Mouse (Mus musculus) CH12.LX (cell line): ENCODE data around the gene Gm44965. TPM values are rescaled to one million over a fixed set of nuclear protein-coding genes. Genes with fewer than 3 reads are reported as not detected.

Experiments
- DNase-seq: peaks from one replicate; pipeline ENCODE4 v3.0.0-alpha.2; 2013; ENCODE audit errors: extremely low read depth
- H3K27ac ChIP-seq: 2 replicates; pipeline ENCODE4 v1.5.1; 2012; ENCODE audit warnings: low read depth, mild to moderate bottlenecking, control low read depth, moderate library complexity; ENCODE audit not compliant: insufficient read depth
- H3K27me3 ChIP-seq: replicated peaks from 2 replicates; pipeline ENCODE3; 2012; ENCODE audit warnings: inconsistent platforms
- H3K36me3 ChIP-seq, 2 experiments: replicated peaks in 1 of 2; 2 replicates each; pipeline versions ENCODE3 to v1.6.1; 2012; ENCODE audit warnings: inconsistent platforms in 1 of 2, low read length in 1 of 2, mild to moderate bottlenecking in 1 of 2, mixed read lengths in 1 of 2, moderate library complexity in 1 of 2; ENCODE audit not compliant: control insufficient read depth in 1 of 2, insufficient read depth in 1 of 2
- H3K4me1 ChIP-seq, 2 experiments: 2 replicates each; pipeline ENCODE4 v1.6.1; 2012; ENCODE audit warnings: inconsistent platforms in 1 of 2, moderate library complexity in 1 of 2; ENCODE audit not compliant: insufficient read depth in 2 of 2, control insufficient read depth in 1 of 2
- H3K4me2 ChIP-seq: 2 replicates; pipeline ENCODE4 v1.6.1; 2012; ENCODE audit warnings: low read depth, mild to moderate bottlenecking, control low read depth; ENCODE audit not compliant: poor library complexity, insufficient read depth, severe bottlenecking
- H3K4me3 ChIP-seq, 3 experiments: fragments of 150-350 bp in 1 of 3; sonication (generic) in 1 of 3; replicated peaks in 1 of 3; 2 replicates each; pipeline versions ENCODE3 to v1.5.1; 2011 to 2012; ENCODE audit warnings: low read depth in 2 of 3, low read length in 2 of 3, mild to moderate bottlenecking in 2 of 3, moderate library complexity in 2 of 3, control low read depth in 1 of 3, improper control_type of control experiment in 1 of 3, inconsistent platforms in 1 of 3, mixed read lengths in 1 of 3; ENCODE audit not compliant: poor library complexity in 1 of 3
- H3K79me2 ChIP-seq: replicated peaks from 2 replicates; pipeline ENCODE4 v1.6.1; 2012; ENCODE audit warnings: mild to moderate bottlenecking, moderate library complexity; ENCODE audit not compliant: control insufficient read depth, poor library complexity, insufficient read depth, severe bottlenecking; ENCODE audit errors: extremely low read depth
- H3K9ac ChIP-seq: 2 replicates; pipeline ENCODE4 v1.6.1; 2012; ENCODE audit warnings: low read depth, mild to moderate bottlenecking, control low read depth, moderate library complexity; ENCODE audit not compliant: insufficient read depth
- H3K9me3 ChIP-seq: replicated peaks from 2 replicates; pipeline ENCODE3; 2012; ENCODE audit warnings: low read length, inconsistent platforms, mixed read lengths
- BHLHE40 ChIP-seq: IDR thresholded peaks from 2 replicates; pipeline ENCODE4 v1.6.1; 2011; ENCODE audit warnings: mild to moderate bottlenecking, low read depth, low read length, improper control_type of control experiment
- CHD1 ChIP-seq: IDR thresholded peaks from 2 replicates; pipeline ENCODE4 v1.6.1; 2012; ENCODE audit warnings: low read depth, low read length, improper control_type of control experiment, inconsistent platforms
- CTCF ChIP-seq, 2 experiments: IDR thresholded peaks in 1 of 2; conservative IDR thresholded peaks in 1 of 2; 2 replicates each; pipeline ENCODE4 v1.5.1; 2011 to 2012; ENCODE audit warnings: low read depth in 2 of 2, low read length in 2 of 2, improper control_type of control experiment in 1 of 2, inconsistent platforms in 1 of 2, mild to moderate bottlenecking in 1 of 2, moderate library complexity in 1 of 2
- EP300 ChIP-seq: IDR thresholded peaks from 2 replicates; pipeline ENCODE4 v1.6.1; 2011; ENCODE audit warnings: low read length, improper control_type of control experiment
- GABPA ChIP-seq: IDR thresholded peaks from 2 replicates; pipeline ENCODE4 v1.6.1; 2012; ENCODE audit warnings: low read depth, low read length, improper control_type of control experiment, inconsistent platforms; ENCODE audit not compliant: insufficient replicate concordance
- JUND ChIP-seq: conservative IDR thresholded peaks from 2 replicates; pipeline ENCODE4 v1.6.1; 2011; ENCODE audit warnings: low read depth, low read length, improper control_type of control experiment
- KAT2A ChIP-seq: IDR thresholded peaks from 2 replicates; pipeline ENCODE4 v1.6.1; 2012; ENCODE audit warnings: low read length, improper control_type of control experiment, inconsistent platforms; ENCODE audit not compliant: insufficient replicate concordance
- MXI1 ChIP-seq: IDR thresholded peaks from 2 replicates; pipeline ENCODE4 v1.6.1; 2011; ENCODE audit warnings: mild to moderate bottlenecking, low read depth, low read length, improper control_type of control experiment
- RCOR1 ChIP-seq: conservative IDR thresholded peaks from 2 replicates; pipeline ENCODE4 v1.6.1; 2012; ENCODE audit warnings: low read depth, mild to moderate bottlenecking, inconsistent platforms, low read length, improper control_type of control experiment
- SIN3A ChIP-seq: IDR thresholded peaks from 2 replicates; pipeline ENCODE4 v1.6.1; 2012; ENCODE audit warnings: low read length, improper control_type of control experiment, inconsistent platforms
- TBP ChIP-seq: conservative IDR thresholded peaks from 2 replicates; pipeline ENCODE4 v1.6.1; 2011; ENCODE audit warnings: low read depth, low read length, improper control_type of control experiment
- TCF12 ChIP-seq: IDR thresholded peaks from 2 replicates; pipeline ENCODE4 v1.6.1; 2014; ENCODE audit warnings: low read depth, mild to moderate bottlenecking, inconsistent platforms, low read length, improper control_type of control experiment
- USF2 ChIP-seq: conservative IDR thresholded peaks from 2 replicates; pipeline ENCODE4 v1.6.1; 2011; ENCODE audit warnings: low read depth, low read length, improper control_type of control experiment
- ZKSCAN1 ChIP-seq: IDR thresholded peaks from 2 replicates; pipeline ENCODE4 v1.6.1; 2012; ENCODE audit warnings: low read depth, inconsistent platforms, low read length, improper control_type of control experiment, borderline replicate concordance
- ZMIZ1 ChIP-seq: IDR thresholded peaks from 2 replicates; pipeline ENCODE4 v1.6.1; 2012; ENCODE audit warnings: low read depth, mild to moderate bottlenecking, inconsistent platforms, low read length, improper control_type of control experiment
- dilution Hi-C: fragments of 300-500 bp; cut with MboI; formaldehyde crosslinking; loops from 2 replicates; pipeline ENCODE4 v1.14.3; 2020; ENCODE audit warnings: low sequenced_read_pairs; ENCODE audit not compliant: extremely low pct_unique_long_range_greater_than_20kb, extremely low pct_ligation_motif_present
- in situ Hi-C: fragments of 300-500 bp; cut with MboI; formaldehyde crosslinking; loops from 3 replicates; pipeline ENCODE4 v1.14.3; 2019; ENCODE audit warnings: low sequenced_read_pairs, low pct_ligation_motif_present, low pct_unique_long_range_greater_than_20kb, mixed read lengths
- polyA plus RNA-seq: library from polyadenylated mRNA; unstranded; fragments of >175 nt; gene quantifications from 2 replicates; pipeline ENCODE4 v1.2.1, GENCODE M21; 2012; ENCODE audit warnings: low read depth; ENCODE audit not compliant: insufficient read length
- total RNA-seq, 2 experiments: library from RNA; depleted of rRNA; stranded (reverse); fragments of 300-350 nt in 1 of 2; fragments of >200 nt in 1 of 2; gene quantifications; 2 replicates each; pipeline ENCODE4 v1.2.3; 2012 to 2014

Gene Gm44965
- total and polyA plus RNA-seq, 3 experiments: not detected

DNA sequence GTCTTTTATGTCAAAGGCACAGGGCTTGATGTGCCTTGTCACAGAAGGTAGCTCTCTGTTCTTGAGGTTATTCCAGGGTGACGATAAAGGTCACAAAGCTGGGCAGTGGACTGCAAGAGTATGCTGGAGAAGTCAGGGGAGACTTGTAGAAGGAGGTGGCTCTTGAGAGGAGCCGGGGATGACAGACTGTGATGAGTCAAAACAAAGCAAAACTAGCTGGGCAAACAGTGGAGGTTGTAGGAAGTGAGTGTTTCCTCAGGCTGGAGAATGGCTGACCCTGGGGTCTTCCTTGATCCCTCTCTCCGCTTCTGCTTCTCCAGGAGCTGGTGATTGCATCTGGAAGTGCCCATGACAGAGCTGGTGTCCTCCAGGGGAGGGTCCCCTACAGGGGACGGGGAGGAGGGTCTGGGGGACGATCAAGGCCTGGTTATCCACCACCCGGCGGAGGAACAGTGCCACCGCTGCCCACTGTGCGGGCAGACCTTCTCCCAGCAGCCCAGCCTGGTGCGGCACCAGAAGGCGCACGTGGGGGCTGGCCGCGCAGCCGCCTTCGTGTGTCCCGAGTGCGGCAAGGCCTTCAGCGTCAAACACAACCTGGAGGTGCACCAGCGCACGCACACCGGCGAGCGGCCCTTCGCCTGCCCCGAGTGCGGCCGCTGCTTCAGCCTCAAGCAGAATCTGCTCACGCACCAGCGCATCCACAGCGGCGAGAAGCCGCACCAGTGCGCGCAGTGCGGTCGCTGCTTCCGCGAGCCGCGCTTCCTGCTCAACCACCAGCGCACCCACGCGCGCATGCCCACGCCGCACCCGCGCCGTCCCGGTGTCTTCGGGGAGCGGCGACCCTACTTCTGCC is 35.3 kb downstream of the Gm44965 start (continued):
- TF ChIP-seq TCF12 (0 out of 2 replicates have a peak, but pooled peaks have one; percentile 12), CTCF (conservative IDR thresholded peaks at IDR 0.05 in 1 of 2, IDR thresholded peaks at IDR 0.05 in 1 of 2; ENCODE audit: low read depth in 2 of 2, low read length in 2 of 2) (no peak), EP300 (no peak), GABPA (no peak)

- peaks cover 7 to 51% of the 10 kb centered on the region in 2 experiments for H3K36me3 ChIP-seq
- H3K4me2 ChIP-seq: peak overlapping the region; percentile 61; the same call in 1 of the 2 replicates
- no peaks in the 10 kb centered on the region for H3K27me3 ChIP-seq
- no peak for DNase-seq
- no peak overlapping the region for H3K27ac ChIP-seq
- no peaks in the 10 kb centered on the region; the same call in 1 of the 2 replicates for H3K79me2 ChIP-seq
- no peaks in the 10 kb centered on the region for H3K9me3 ChIP-seq
- H3K4me3 ChIP-seq: peak overlapping the region in 1 of 3 experiments; percentile 51
- peak overlapping the region; percentile 4; the same call in 1 of the 2 replicates for H3K9ac ChIP-seq
- dilution Hi-C loops (loop anchor here (25.0 kb wide), 1 partner anchor 133 kb away; the partner anchor contains the start of gene Gimap3), in situ Hi-C loops (loop anchor here (5.0 to 25.0 kb wide), 2 partner anchors 72 to 333 kb away; partner anchors contain the start of gene Doxl2)
- TF ChIP-seq TBP (no peak), GABPA (no peak), ZKSCAN1 (no peak)
- H3K4me1 ChIP-seq: peaks cover 0 to 17% of the 10 kb centered on the region in 2 experiments; a peak in 2 of 4 replicates
Observed at GRCm38 (mm10) chr6:48629661-48630034, 35.9 kb downstream of the Gm44965 start.

GRCm38 (mm10) chr6:48630831-48631230 is 37.1 kb downstream of the Gm44965 start:
- no peak for DNase-seq
- Histone ChIP-seq H3K4me3 (no peak overlapping the region), H3K4me1 (peaks cover 0 to 17% of the 10 kb centered on the region in 2 experiments; a peak in 2 of 4 replicates), H3K9me3 (no peaks in the 10 kb centered on the region), H3K79me2 (no peaks in the 10 kb centered on the region; the same call in 1 of the 2 replicates), H3K27ac (no peak overlapping the region), H3K4me2 (no peak overlapping the region), H3K9ac (no peak overlapping the region), H3K36me3 (peaks cover 7 to 47% of the 10 kb centered on the region in 2 experiments), H3K27me3 (no peaks in the 10 kb centered on the region)
- in situ Hi-C loops: loop anchor here (25.0 kb wide), 1 partner anchor 331 kb away; the partner anchor contains the start of gene Doxl2
- TF ChIP-seq JUND (no peak), KAT2A (no peak), TBP (no peak), ZMIZ1 (no peak), RCOR1 (no peak), SIN3A (no peak), CHD1 (no peak), USF2 (no peak), MXI1 (no peak), BHLHE40 (no peak)
- dilution Hi-C loops: loop anchor here (25.0 kb wide), 1 partner anchor 131 kb away; the partner anchor contains the start of gene Gimap3
